Mouse (Mus musculus) cerebellum, adult 2 months (tissue): ENCODE results near the gene Nckap5.

Experiments used
- CTCF ChIP-seq: fragments of 200-500 bp; IDR thresholded peaks from 2 replicates; pipeline ENCODE4 v1.5.1; 2011; ENCODE audit warnings: low read depth, mild to moderate bottlenecking, control low read depth, low read length, moderate library complexity, borderline replicate concordance; ENCODE audit not compliant: insufficient read depth
- POLR2A ChIP-seq: fragments of 200-500 bp; IDR thresholded peaks from 2 replicates; pipeline ENCODE4 v1.6.1; 2011; ENCODE audit warnings: low read length, control low read depth, borderline replicate concordance; ENCODE audit not compliant: insufficient read depth

GRCm38 (mm10) chr1:126070861-126071260, 759.7 kb downstream of the Nckap5 start:
- no peak for TF ChIP-seq POLR2A
- TF ChIP-seq CTCF: no peak
